Mouse (Mus musculus) forebrain, embryonic 16.5 days (tissue): Measurements from ENCODE around the gene Gigyf2. TPM values are rescaled to one million over a fixed set of nuclear protein-coding genes. Genes with fewer than 3 reads are reported as not detected.

ENCODE experiments used
- ATAC-seq: fragments of 200-750 bp; cut with Nextera tagmentation; 2 replicates; pipeline ENCODE4 v1.8.0; 2017; ENCODE audit warnings: mild to moderate bottlenecking, moderate library complexity
- H3K27ac ChIP-seq: fragments of 300-500 bp; sonication (generic); 2 replicates; pipeline ENCODE4 v1.5.1; 2014; ENCODE audit warnings: low read length, control low read depth
- H3K27me3 ChIP-seq: fragments of 300-500 bp; sonication (generic); replicated peaks from 2 replicates; pipeline ENCODE4 v1.6.1; 2014; ENCODE audit warnings: low read length; ENCODE audit not compliant: control insufficient read depth, insufficient read depth
- H3K36me3 ChIP-seq: fragments of 300-500 bp; sonication (generic); 2 replicates; pipeline ENCODE4 v1.6.1; 2014; ENCODE audit not compliant: control insufficient read depth, insufficient read depth
- H3K4me1 ChIP-seq: fragments of 300-500 bp; sonication (generic); replicated peaks from 2 replicates; pipeline ENCODE4 v1.6.1; 2014; ENCODE audit warnings: low read length; ENCODE audit not compliant: control insufficient read depth, insufficient read depth
- H3K4me2 ChIP-seq: fragments of 300-500 bp; sonication (generic); 2 replicates; pipeline ENCODE4 v1.6.1; 2014; ENCODE audit warnings: mild to moderate bottlenecking, low read length, control low read depth
- H3K4me3 ChIP-seq: fragments of 300-500 bp; sonication (generic); replicated peaks from 2 replicates; pipeline ENCODE4 v1.5.1; 2014; ENCODE audit warnings: mild to moderate bottlenecking, low read length, control low read depth
- H3K9ac ChIP-seq: fragments of 300-500 bp; sonication (generic); replicated peaks from 2 replicates; pipeline ENCODE4 v1.6.1; 2014; ENCODE audit warnings: low read depth, low read length, control low read depth
- H3K9me3 ChIP-seq: fragments of 300-500 bp; sonication (generic); 2 replicates; pipeline ENCODE4 v1.6.1; 2016; ENCODE audit warnings: low read length; ENCODE audit not compliant: control insufficient read depth
- WGBS: fragments of 180-500 bp; shearing (Covaris S2); extraction: QIAGEN DNeasy Blood & Tissue Kit; methylation state at CpG from one replicate; pipeline ENCODE4 v1.1.7; 2014; 5-methylcytosine and 5-hydroxymethylcytosine counted together
- polyA plus RNA-seq: library from polyadenylated mRNA; unstranded; fragments of >200 nt; fragmentation: Nextera tagmentation; extraction: Ambion mirVana; gene quantifications from 2 replicates; pipeline ENCODE4 v1.2.1, GENCODE M21; 2015

The Gigyf2 gene
- polyA plus RNA-seq, 1 experiment from 2014 or later: 70.1 TPM

- H3K4me1 ChIP-seq: no peaks in the 10 kb centered on the region
- H3K27ac ChIP-seq: no peak overlapping the region
- WGBS: 92% methylated on average over 3 of the region's 3 CpGs
- no peak overlapping the region for H3K9ac ChIP-seq
- no peak for ATAC-seq
- no peak overlapping the region for H3K4me2 ChIP-seq
- H3K4me3 ChIP-seq: no peak overlapping the region
- no peaks in the 10 kb centered on the region for H3K9me3 ChIP-seq
- peaks cover 8% of the 10 kb centered on the region for H3K36me3 ChIP-seq
- no peaks in the 10 kb centered on the region for H3K27me3 ChIP-seq
Measured at GRCm38 (mm10) chr1:87378024-87378560, 51.3 kb downstream of the Gigyf2 start.

- H3K4me2 ChIP-seq: no peak overlapping the region
- no peaks in the 10 kb centered on the region for H3K4me1 ChIP-seq
- no peak overlapping the region for H3K27ac ChIP-seq
- no peaks in the 10 kb centered on the region for H3K27me3 ChIP-seq
- ATAC-seq: no peak
- no peak overlapping the region for H3K9ac ChIP-seq
- H3K9me3 ChIP-seq: no peaks in the 10 kb centered on the region
- H3K36me3 ChIP-seq: peaks cover 3% of the 10 kb centered on the region; the same call in 1 of the 2 replicates
- no peak overlapping the region for H3K4me3 ChIP-seq
- WGBS: 94% methylated on average over 1 of the region's 1 CpGs
Measured at GRCm38 (mm10) chr1:87379919-87380318, 53.1 kb downstream of the Gigyf2 start.

DNA sequence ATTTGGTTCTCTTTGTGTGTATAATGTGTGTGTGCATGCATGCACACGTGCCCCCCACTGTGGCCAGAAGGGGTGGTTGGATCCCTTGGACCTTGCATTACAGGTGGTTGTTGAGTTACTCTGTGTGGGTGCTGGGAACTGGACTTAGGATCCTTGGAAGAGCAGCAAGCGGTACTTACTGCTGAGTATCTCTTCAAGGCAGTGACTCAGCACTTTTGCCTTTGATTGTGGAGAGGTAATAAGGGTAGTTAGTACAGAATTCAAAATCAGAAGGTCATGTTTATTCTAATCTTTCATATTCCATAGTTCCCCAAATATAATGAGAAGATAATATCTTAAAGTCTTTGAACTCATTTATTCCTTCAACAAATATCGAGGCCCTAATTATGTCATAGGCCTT, 54.4 kb downstream of the Gigyf2 start:
- Histone ChIP-seq H3K9ac (no peak overlapping the region), H3K36me3 (no peaks in the 10 kb centered on the region; the same call in 1 of the 2 replicates), H3K27ac (no peak overlapping the region), H3K4me3 (no peak overlapping the region), H3K4me1 (no peaks in the 10 kb centered on the region), H3K9me3 (no peaks in the 10 kb centered on the region), H3K4me2 (no peak overlapping the region), H3K27me3 (no peaks in the 10 kb centered on the region)
- 97% methylated on average over 3 of the region's 3 CpGs for WGBS
- ATAC-seq: no peak

- ATAC-seq: no peak
Measured at GRCm38 (mm10) chr1:87386436-87387092, 59.8 kb downstream of the Gigyf2 start.

DNA sequence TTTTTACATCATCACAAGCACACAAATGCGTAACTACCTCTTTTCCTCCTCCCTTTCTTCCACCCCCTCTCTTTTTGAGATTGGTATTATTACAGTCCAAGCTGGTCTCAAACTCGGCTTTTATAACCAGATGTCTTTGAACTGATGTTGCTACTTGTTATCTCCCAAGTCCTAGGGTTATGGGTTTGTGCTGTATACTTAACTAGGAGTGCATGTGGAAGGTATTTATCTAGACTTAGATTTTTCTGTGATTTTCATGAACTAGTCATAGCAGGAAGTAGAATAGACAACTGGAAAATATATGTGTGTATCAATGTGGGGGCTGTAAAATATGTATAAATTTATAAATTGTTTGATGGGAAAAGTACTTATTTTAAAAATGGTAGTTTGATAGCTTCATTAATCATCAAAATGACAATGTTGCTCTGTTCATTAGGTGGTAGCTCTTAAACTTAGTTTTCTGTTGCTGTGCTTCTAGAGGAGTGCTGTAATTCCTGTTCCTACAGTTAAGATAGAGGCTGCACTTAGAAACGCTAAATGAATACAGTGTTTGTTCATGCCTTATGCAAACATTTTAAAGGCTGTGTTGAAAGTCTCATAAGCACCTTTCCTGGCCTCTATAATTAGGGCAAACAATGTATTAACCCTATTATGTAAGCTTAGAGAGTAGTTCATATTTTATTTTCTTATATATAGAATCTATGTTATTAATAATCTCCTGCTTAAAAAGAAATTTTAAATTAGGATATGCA, 66.8 kb downstream of the Gigyf2 start:
- no peak for ATAC-seq
- peaks cover 5% of the 10 kb centered on the region for H3K36me3 ChIP-seq
- H3K27ac ChIP-seq: no peak overlapping the region
- no peaks in the 10 kb centered on the region for H3K9me3 ChIP-seq
- no peaks in the 10 kb centered on the region for H3K4me1 ChIP-seq
- no peak overlapping the region for H3K4me3 ChIP-seq
- no peaks in the 10 kb centered on the region for H3K27me3 ChIP-seq
- H3K9ac ChIP-seq: no peak overlapping the region
- WGBS: 77% methylated on average over 3 of the region's 3 CpGs
- no peak overlapping the region for H3K4me2 ChIP-seq

More at GRCm38 (mm10) chr1:87386436-87387092, 59.8 kb downstream of the Gigyf2 start:
- no peak overlapping the region for H3K9ac ChIP-seq
- peaks cover 3% of the 10 kb centered on the region for H3K36me3 ChIP-seq
- no peak overlapping the region for H3K4me3 ChIP-seq
- H3K27me3 ChIP-seq: no peaks in the 10 kb centered on the region
- WGBS: 91% methylated on average over 9 of the region's 9 CpGs
- H3K4me1 ChIP-seq: no peaks in the 10 kb centered on the region
- H3K4me2 ChIP-seq: no peak overlapping the region
- H3K9me3 ChIP-seq: no peaks in the 10 kb centered on the region
- no peak overlapping the region for H3K27ac ChIP-seq

GRCm38 (mm10) chr1:87394594-87394993, 67.8 kb downstream of the Gigyf2 start, which contains the start of gene Kcnj13:
Gene Kcnj13, minus strand, starts transcription at chr1:87394729.
- Histone ChIP-seq H3K4me2 (no peak within 1 kb of the TSS), H3K27me3 (no peaks in the 10 kb centered on the region), H3K27ac (no peak within 1 kb of the TSS), H3K4me3 (no peak within 1 kb of the TSS), H3K9ac (no peak within 1 kb of the TSS), H3K4me1 (no peaks in the 10 kb centered on the region), H3K36me3 (peaks cover 2% of the 10 kb centered on the region), H3K9me3 (no peaks in the 10 kb centered on the region)
- ATAC-seq: no peak
- 5% methylated on average over 6 of the region's 6 CpGs for WGBS

- H3K4me3 ChIP-seq: no peak overlapping the region
- no peak overlapping the region for H3K9ac ChIP-seq
- H3K36me3 ChIP-seq: peaks cover 2% of the 10 kb centered on the region; the same call in 1 of the 2 replicates
- WGBS: 79% methylated on average over 7 of the region's 7 CpGs
- ATAC-seq: no peak
- no peaks in the 10 kb centered on the region for H3K4me1 ChIP-seq
- H3K9me3 ChIP-seq: no peaks in the 10 kb centered on the region
- no peak overlapping the region for H3K4me2 ChIP-seq
- H3K27me3 ChIP-seq: no peaks in the 10 kb centered on the region
- H3K27ac ChIP-seq: no peak overlapping the region
Measured at GRCm38 (mm10) chr1:87396923-87397586, 70.3 kb downstream of the Gigyf2 start.

DNA sequence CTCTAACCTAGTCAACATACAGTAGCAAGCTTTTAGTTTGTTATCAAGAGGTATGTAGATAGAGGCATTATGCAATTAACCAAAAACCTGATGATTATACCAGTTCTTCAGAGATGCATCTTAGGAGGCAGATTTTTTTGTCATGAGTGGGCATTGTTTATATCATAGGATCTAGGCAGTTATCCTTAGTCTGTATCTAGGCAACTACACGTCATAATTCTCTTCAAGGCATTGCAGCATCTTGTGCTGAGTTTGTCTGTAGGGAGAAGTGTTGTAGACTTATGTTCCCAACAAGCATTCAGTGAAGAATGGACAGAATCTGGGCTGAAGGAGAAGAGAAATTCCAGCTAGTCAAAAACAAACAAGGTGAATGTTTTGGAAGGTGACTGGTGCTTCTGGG, 77.9 kb downstream of the Gigyf2 start:
- H3K4me3 ChIP-seq: no peak overlapping the region
- ATAC-seq: no peak
- H3K4me2 ChIP-seq: no peak overlapping the region
- no peak overlapping the region for H3K9ac ChIP-seq
- H3K27ac ChIP-seq: no peak overlapping the region
- H3K36me3 ChIP-seq: peaks cover 27% of the 10 kb centered on the region
- no peaks in the 10 kb centered on the region for H3K9me3 ChIP-seq
- no peaks in the 10 kb centered on the region for H3K27me3 ChIP-seq
- H3K4me1 ChIP-seq: no peaks in the 10 kb centered on the region
- WGBS: 88% methylated on average over 1 of the region's 1 CpGs

DNA sequence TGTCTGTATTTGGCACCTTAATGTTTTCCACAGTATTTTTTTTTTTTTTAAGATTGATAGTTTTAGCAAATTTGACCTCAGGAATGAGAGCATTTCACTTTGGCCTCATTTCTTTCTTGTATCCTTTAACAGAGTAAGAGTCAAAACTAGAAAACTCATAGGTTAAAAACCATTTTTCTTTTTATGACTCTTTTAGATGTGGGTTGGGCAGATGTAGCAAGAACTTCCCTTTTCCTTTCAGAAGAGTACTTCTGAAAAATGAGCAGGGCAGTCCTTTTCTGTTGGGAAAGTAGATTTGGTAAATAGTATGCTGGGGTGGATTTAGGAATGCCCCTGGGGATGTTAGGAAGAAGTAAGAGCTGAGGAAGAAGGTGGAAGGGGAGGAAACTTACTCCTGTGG, 79.2 kb downstream of the Gigyf2 start:
- Histone ChIP-seq H3K27ac (no peak overlapping the region), H3K4me3 (no peak overlapping the region), H3K4me2 (no peak overlapping the region), H3K9me3 (no peaks in the 10 kb centered on the region), H3K36me3 (peaks cover 29% of the 10 kb centered on the region), H3K4me1 (no peaks in the 10 kb centered on the region), H3K27me3 (no peaks in the 10 kb centered on the region), H3K9ac (no peak overlapping the region)
- ATAC-seq: no peak
